Comparison of ENCODE assay signal across 19 mouse cellular contexts in genomic region chr9:122226419-122226818, GRCm38 (mm10).
"Had no signal": no experiment of that assay in that cellular context is flagged by ENCODE, and none has a peak within 500 bp of the region (broad histone marks: within the 10 kb centered on the region; RNA-seq: fewer than 3 reads in every experiment).

No protein-coding gene starts in this region.

- H3K36me3 ChIP-seq: liver, embryonic 13.5 days; midbrain, embryonic 15.5 days; stomach, embryonic 15.5 days had no signal

- H3K4me3 ChIP-seq: layer of hippocampus, adult 2 months; left cerebral cortex, adult 2 months; liver, embryonic 13.5 days; midbrain, embryonic 15.5 days; neural tube, embryonic 13.5 days; stomach, embryonic 15.5 days had no signal

- H3K4me2 ChIP-seq: liver, embryonic 13.5 days; midbrain, embryonic 11.5 days; midbrain, embryonic 15.5 days; neural tube, embryonic 13.5 days; stomach, embryonic 15.5 days had no signal

- ATAC-seq: intestine, postnatal 0 days; midbrain, embryonic 15.5 days had no signal

- H3K9me3 ChIP-seq: liver, embryonic 13.5 days; midbrain, embryonic 15.5 days; neural tube, embryonic 13.5 days; stomach, embryonic 15.5 days had no signal

- H3K4me1 ChIP-seq: stomach, embryonic 15.5 days had no signal

- H3K9ac ChIP-seq: liver, embryonic 13.5 days; midbrain, embryonic 15.5 days; neural tube, embryonic 13.5 days; stomach, embryonic 15.5 days had no signal

- H3K27me3 ChIP-seq: liver, embryonic 13.5 days; midbrain, embryonic 15.5 days; neural tube, embryonic 13.5 days; stomach, embryonic 15.5 days had no signal

- DNase-seq: kidney, adult 2 months; kidney, postnatal 25 days; layer of hippocampus, adult 9-11 months; layer of hippocampus, postnatal 36 days; liver, embryonic 13.5 days; lung, adult 2 months; lung, postnatal 14 days; lung, postnatal 4 days; retina, postnatal 1 day; right cerebral cortex, postnatal 25 days; spleen, adult 18-20 months had no signal

- H3K27ac ChIP-seq: kidney, postnatal 0 days; layer of hippocampus, adult 2 months; left cerebral cortex, adult 2 months; liver, embryonic 13.5 days; midbrain, embryonic 15.5 days; neural tube, embryonic 13.5 days; stomach, embryonic 15.5 days had no signal
